Mouse (Mus musculus): ENCODE measurements around the gene Gm11985.

GRCm38 (mm10) chr11:7211211-7211610, 22.8 kb upstream of the Gm11985 start:
- TF ChIP-seq CTCF (IDR thresholded peaks at IDR 0.05; ENCODE audit: extremely low read depth, insufficient read length, insufficient replicate concordance, low read depth, low read length) (no peak), POLR2A (IDR thresholded peaks at IDR 0.05; ENCODE audit: low read depth, low read length) (no peak)

Data from small intestine, adult 2 months (tissue).